ENCODE assay signal across 21 mouse cellular contexts in genomic region chr11:64034686-64035085, GRCm38 (mm10). TPM values are rescaled to one million over a fixed set of nuclear protein-coding genes. Genes with fewer than 3 reads are reported as not detected.
DNase-seq lines count a peak whose midpoint lies in the region; ATAC-seq and TF ChIP-seq lines count a peak whose summit lies in the region.
"Had no signal": no experiment of that assay in that cellular context is flagged by ENCODE, and none has a peak within 500 bp of the region (broad histone marks: within the 10 kb centered on the region; RNA-seq: fewer than 3 reads in every experiment).

No protein-coding gene starts in this region.

- H3K27ac ChIP-seq in lung, embryonic 14.5 days (ENCODE audit: low read depth): no peak overlapping the region
- no peak overlapping the region for H3K27ac ChIP-seq in forebrain, embryonic 12.5 days
- H3K27ac ChIP-seq: embryonic facial prominence, embryonic 10.5 days; hindbrain, embryonic 13.5 days; limb, embryonic 10.5 days; liver, embryonic 15.5 days; midbrain, embryonic 12.5 days; neural tube, embryonic 12.5 days had no signal

- no peaks in the 10 kb centered on the region for H3K27me3 ChIP-seq in lung, embryonic 14.5 days (ENCODE audit: insufficient read depth, low read length)
- H3K27me3 ChIP-seq in forebrain, embryonic 12.5 days: peaks cover 20% of the 10 kb centered on the region
- H3K27me3 ChIP-seq: CH12.LX; heart, embryonic 12.5 days; liver, embryonic 15.5 days; neural tube, embryonic 12.5 days had no signal

- peak; percentile 39; the same call in 1 of the 2 replicates for TF ChIP-seq CTCF in lung, embryonic 14.5 days (IDR thresholded peaks at IDR 0.05; ENCODE audit: low read depth)

- WGBS in lung, embryonic 14.5 days: 44% methylated on average over 5 of the region's 5 CpGs
- WGBS in forebrain, embryonic 12.5 days: 84% methylated on average over 5 of the region's 5 CpGs

- H3K4me2 ChIP-seq in lung, embryonic 14.5 days: no peak overlapping the region
- no peak overlapping the region for H3K4me2 ChIP-seq in forebrain, embryonic 12.5 days
- H3K4me2 ChIP-seq: heart, embryonic 12.5 days; hindbrain, embryonic 13.5 days; liver, embryonic 15.5 days; midbrain, embryonic 12.5 days; neural tube, embryonic 12.5 days had no signal

- H3K9me3 ChIP-seq in lung, embryonic 14.5 days (ENCODE audit: low read depth, low read length): no peaks in the 10 kb centered on the region
- no peaks in the 10 kb centered on the region for H3K9me3 ChIP-seq in forebrain, embryonic 12.5 days
- H3K9me3 ChIP-seq: embryonic facial prominence, embryonic 10.5 days; heart, embryonic 12.5 days; hindbrain, embryonic 13.5 days; limb, embryonic 10.5 days; liver, embryonic 15.5 days; midbrain, embryonic 12.5 days; neural tube, embryonic 12.5 days had no signal

- DNase-seq in cerebellum, postnatal 14 days: peak; percentile 33 to 37
- DNase-seq in cerebellum, adult 9-11 months: no peak
- DNase-seq in lung, adult 18-20 months: peak; percentile 34 to 41
- DNase-seq in lung, postnatal 14 days: no peak
- no peak for DNase-seq in lung, embryonic 14.5 days
- DNase-seq in layer of hippocampus, adult 18-20 months (ENCODE audit: low spot score in 2 of 2): no peak
- DNase-seq: adrenal gland, postnatal 25 days; heart, postnatal 14 days; kidney, adult 2 months; kidney, postnatal 14 days; thymus, postnatal 4 days had no signal

- no peak overlapping the region for H3K4me3 ChIP-seq in lung, embryonic 14.5 days (ENCODE audit: low read depth, low read length)
- no peak overlapping the region for H3K4me3 ChIP-seq in forebrain, embryonic 12.5 days (replicated peaks)
- H3K4me3 ChIP-seq: embryonic facial prominence, embryonic 10.5 days; heart, embryonic 12.5 days; hindbrain, embryonic 13.5 days; limb, embryonic 10.5 days; liver, embryonic 15.5 days; midbrain, embryonic 12.5 days; neural tube, embryonic 12.5 days had no signal

- ATAC-seq in lung, embryonic 14.5 days (ENCODE audit: insufficient read depth): no peak
- no peak for ATAC-seq in forebrain, embryonic 12.5 days (ENCODE audit: low FRiP score)
- ATAC-seq: inflammation-experienced regulatory T-cells, adult 6 months had no signal

- H3K9ac ChIP-seq in lung, embryonic 14.5 days: no peak overlapping the region
- no peak overlapping the region for H3K9ac ChIP-seq in forebrain, embryonic 12.5 days
- H3K9ac ChIP-seq: heart, embryonic 12.5 days; hindbrain, embryonic 13.5 days; liver, embryonic 15.5 days; midbrain, embryonic 12.5 days; neural tube, embryonic 12.5 days had no signal

- H3K4me1 ChIP-seq in lung, embryonic 14.5 days (ENCODE audit: insufficient read depth): no peaks in the 10 kb centered on the region
- H3K4me1 ChIP-seq in forebrain, embryonic 12.5 days: no peaks in the 10 kb centered on the region; the same call in 1 of the 2 replicates

- no peaks in the 10 kb centered on the region for H3K36me3 ChIP-seq in lung, embryonic 14.5 days (ENCODE audit: insufficient read depth)
- H3K36me3 ChIP-seq in forebrain, embryonic 12.5 days (replicated peaks): no peaks in the 10 kb centered on the region
- H3K36me3 ChIP-seq: embryonic facial prominence, embryonic 10.5 days; hindbrain, embryonic 13.5 days; limb, embryonic 10.5 days; liver, embryonic 15.5 days; midbrain, embryonic 12.5 days; neural tube, embryonic 12.5 days had no signal

RNA-seq across cellular contexts. Expression of gene Cox10, which starts 44.6 kb away (rescaled TPM):
- polyA plus RNA-seq in lung, embryonic 14.5 days (2014; fragmentation: Nextera tagmentation; extraction: Ambion mirVana): 27.3 and 28.4 TPM in 2 replicates
- 10 to 100 TPM; 23.4 to 25.8 TPM for total RNA-seq in layer of hippocampus, adult 18-20 months (2021)
- 21.9 and 22.4 TPM in 2 replicates for polyA plus RNA-seq in forebrain, embryonic 12.5 days (2016; fragmentation: Nextera tagmentation; extraction: Ambion mirVana)

Comparison
In these comparisons a context has a peak if more than half of its experiments do, and no peak if none do; other contexts are left out.
1. DNase-seq: peak in cerebellum, postnatal 14 days (2 of 2) and lung, adult 18-20 months (2 of 2); none in cerebellum, adult 9-11 months (single experiment), lung, postnatal 14 days (single experiment), lung, embryonic 14.5 days (single experiment) and layer of hippocampus, adult 18-20 months (0 of 2).